Mouse (Mus musculus): ENCODE measurements around the gene Tlk2.

DNA sequence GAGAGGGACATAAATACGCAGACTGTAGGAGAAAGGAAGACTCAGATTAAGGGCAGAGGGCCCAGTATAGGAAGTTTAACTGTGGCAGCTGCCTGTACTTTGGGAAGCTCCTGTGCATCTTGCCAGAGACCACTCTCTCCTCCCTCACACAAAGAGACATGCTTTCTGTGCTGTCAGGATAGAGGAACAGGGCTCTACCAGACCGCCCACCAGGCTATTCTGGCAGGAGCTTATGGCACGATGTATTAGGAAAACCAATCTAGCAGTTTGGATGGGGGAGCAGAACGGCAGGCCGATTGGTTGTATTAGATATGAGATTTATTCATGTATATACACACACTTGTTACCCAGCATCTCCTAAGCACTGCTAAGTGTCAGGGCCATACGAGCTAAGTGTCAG is 139.2 kb downstream of the Tlk2 start:
- TF ChIP-seq POLR2A (IDR thresholded peaks at IDR 0.05; ENCODE audit: insufficient read depth, low read length) (no peak), CTCF (IDR thresholded peaks at IDR 0.05; ENCODE audit: low read depth, low read length) (no peak)

All from ES-Bruce4 (cell line).